Mouse (Mus musculus): ENCODE results near the gene Serping1. TPM values are rescaled to one million over a fixed set of nuclear protein-coding genes. Genes with fewer than 3 reads are reported as not detected.

Gene Serping1
- total and polyA plus RNA-seq, 3 experiments: not detected

DNA sequence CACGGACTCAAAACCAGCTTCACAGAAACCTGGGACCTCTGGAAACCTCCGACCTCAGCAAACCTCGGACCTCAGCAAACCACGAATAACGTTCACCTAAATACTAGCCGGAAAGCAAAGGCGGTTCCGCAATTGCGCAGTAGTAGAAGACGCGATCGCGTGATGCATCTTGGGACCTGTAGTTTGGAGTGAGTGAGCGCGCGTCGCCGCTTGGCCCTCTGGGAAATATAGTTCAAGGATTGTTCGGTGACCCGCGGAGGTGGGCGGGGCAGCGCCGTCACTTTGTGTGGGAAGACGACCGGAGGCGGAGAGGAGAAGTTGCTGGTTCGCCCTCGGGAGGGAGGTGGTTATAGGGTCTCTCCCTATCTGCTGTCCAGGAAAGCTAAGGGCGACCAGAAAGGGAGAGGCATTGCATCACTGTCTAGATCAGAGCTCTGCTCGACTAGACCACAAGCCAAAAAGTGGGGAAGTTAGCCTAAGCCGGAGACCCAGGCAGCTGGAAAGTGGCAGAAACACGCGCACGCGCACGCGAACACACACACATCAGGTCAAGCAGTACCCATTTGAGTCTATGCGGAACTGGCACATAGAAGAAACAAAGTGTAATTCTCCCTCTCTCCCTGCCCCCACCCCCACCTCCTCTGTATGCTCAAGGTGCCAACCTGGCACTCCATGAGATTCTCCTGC lies 47.9 kb downstream of the Serping1 start, which contains the start of gene Clp1:
Gene Clp1, minus strand, starts transcription at position 179 of the 687 bp plus-strand sequence.
- H3K27ac ChIP-seq (ENCODE audit: insufficient read depth, low read depth): peak within 1 kb of the TSS; percentile 97
- dilution Hi-C loops (cut with MboI; ENCODE audit: extremely low pct_ligation_motif_present, extremely low pct_unique_long_range_greater_than_20kb, low sequenced_read_pairs) (no loop called here), in situ Hi-C loops (cut with MboI; ENCODE audit: low pct_ligation_motif_present, low pct_unique_long_range_greater_than_20kb, low sequenced_read_pairs) (no loop called here)
- TF ChIP-seq ETS1 (conservative IDR thresholded peaks at IDR 0.05; ENCODE audit: low read depth, low read length): peak; percentile 41; the same call in 1 of the 2 replicates
- peak; percentile 78; the same call in 1 of the 2 replicates for TF ChIP-seq GABPA (IDR thresholded peaks at IDR 0.05; ENCODE audit: insufficient replicate concordance, low read depth, low read length)
- peak; percentile 64; the same call in 1 of the 2 replicates for TF ChIP-seq MAZ (IDR thresholded peaks at IDR 0.05; ENCODE audit: low read depth, low read length)
- TF ChIP-seq TCF12 (IDR thresholded peaks at IDR 0.05; ENCODE audit: low read depth, low read length): peak; percentile 84
- TF ChIP-seq ELF1 (IDR thresholded peaks at IDR 0.05; ENCODE audit: low read depth, low read length): peak; percentile 99
- no peak for TF ChIP-seq UBTF (IDR thresholded peaks at IDR 0.05; ENCODE audit: low read depth, low read length)
- peak; percentile 92 for TF ChIP-seq NELFE (IDR thresholded peaks at IDR 0.05; ENCODE audit: low read depth, low read length)
- peak; percentile 89 for TF ChIP-seq TBP (conservative IDR thresholded peaks at IDR 0.05; ENCODE audit: low read depth, low read length)
- peak; percentile 14; the same call in 1 of the 2 replicates for TF ChIP-seq JUN (IDR thresholded peaks at IDR 0.05; ENCODE audit: insufficient read depth, low read depth, low read length)
- peak; percentile 84 for TF ChIP-seq NRF1 (IDR thresholded peaks at IDR 0.05; ENCODE audit: low read depth, low read length)
- peak; percentile 95 for TF ChIP-seq SIN3A (IDR thresholded peaks at IDR 0.05; ENCODE audit: low read length)
- TF ChIP-seq SMC3 (IDR thresholded peaks at IDR 0.05; ENCODE audit: low read depth, low read length): no peak
- peak; percentile 85 for TF ChIP-seq ZMIZ1 (IDR thresholded peaks at IDR 0.05; ENCODE audit: low read depth, low read length)
- no peak for TF ChIP-seq PAX5 (IDR thresholded peaks at IDR 0.05; ENCODE audit: low read length)
- no peak for TF ChIP-seq ZC3H11A (IDR thresholded peaks at IDR 0.05; ENCODE audit: low read depth, low read length)
- 0 out of 2 replicates have a peak, but pooled peaks have one; percentile 68 for TF ChIP-seq MAX (IDR thresholded peaks at IDR 0.05; ENCODE audit: low read length)
- TF ChIP-seq ZNF384 (IDR thresholded peaks at IDR 0.05; ENCODE audit: low read depth, low read length): peak; percentile 48
- TF ChIP-seq USF1 (IDR thresholded peaks at IDR 0.05; ENCODE audit: low read depth, low read length): 0 out of 2 replicates have a peak, but pooled peaks have one; percentile 10
- TF ChIP-seq MAFK (IDR thresholded peaks at IDR 0.05; ENCODE audit: insufficient replicate concordance, low read length): no peak
- TF ChIP-seq USF2 (conservative IDR thresholded peaks at IDR 0.05; ENCODE audit: low read depth, low read length): no peak
- TF ChIP-seq IRF4 (IDR thresholded peaks at IDR 0.05; ENCODE audit: low read depth, low read length): peak; percentile 68
- peak; percentile 98 for TF ChIP-seq POLR2A (IDR thresholded peaks at IDR 0.05; ENCODE audit: low read depth, low read length)
- peak; percentile 90 for TF ChIP-seq POLR2AphosphoS2 (IDR thresholded peaks at IDR 0.05; ENCODE audit: low read depth, low read length)
- peak; percentile 73; the same call in 1 of the 2 replicates for TF ChIP-seq MYC (IDR thresholded peaks at IDR 0.05; ENCODE audit: low read depth, low read length)
- no peak for TF ChIP-seq ZKSCAN1 (IDR thresholded peaks at IDR 0.05; ENCODE audit: borderline replicate concordance, low read depth, low read length)
- peak; percentile 82 for TF ChIP-seq CHD2 (IDR thresholded peaks at IDR 0.05; ENCODE audit: low read length)
- peak; percentile 99 for TF ChIP-seq KAT2A (IDR thresholded peaks at IDR 0.05; ENCODE audit: insufficient replicate concordance, low read length)
- 0 out of 2 replicates have a peak, but pooled peaks have one; percentile 63 for TF ChIP-seq MEF2A (IDR thresholded peaks at IDR 0.05; ENCODE audit: borderline replicate concordance, low read depth, low read length)
- TF ChIP-seq CTCF (conservative IDR thresholded peaks at IDR 0.05 in 1 of 2, IDR thresholded peaks at IDR 0.05 in 1 of 2; ENCODE audit: low read depth in 2 of 2, low read length in 2 of 2): no peak
- peak; percentile 82; the same call in 1 of the 2 replicates for TF ChIP-seq E2F4 (IDR thresholded peaks at IDR 0.05; ENCODE audit: insufficient replicate concordance, low read depth, low read length)
- no peak; the same call in 1 of the 2 replicates for TF ChIP-seq EP300 (IDR thresholded peaks at IDR 0.05; ENCODE audit: low read length)
- TF ChIP-seq MXI1 (IDR thresholded peaks at IDR 0.05; ENCODE audit: low read depth, low read length): peak; percentile 71
- no peak for TF ChIP-seq RAD21 (IDR thresholded peaks at IDR 0.05; ENCODE audit: low read depth, low read length)
- TF ChIP-seq HCFC1 (IDR thresholded peaks at IDR 0.05; ENCODE audit: low read depth, low read length): peak; percentile 100
- TF ChIP-seq RCOR1 (conservative IDR thresholded peaks at IDR 0.05; ENCODE audit: low read depth, low read length): no peak
- 0 out of 2 replicates have a peak, but pooled peaks have one; percentile 35 for TF ChIP-seq CHD1 (IDR thresholded peaks at IDR 0.05; ENCODE audit: low read depth, low read length)
- TF ChIP-seq BHLHE40 (IDR thresholded peaks at IDR 0.05; ENCODE audit: low read depth, low read length): peak; percentile 59
- peak within 1 kb of the TSS; percentile 95 for H3K4me2 ChIP-seq (ENCODE audit: insufficient read depth, low read depth, poor library complexity, severe bottlenecking)
- no peaks in the 10 kb centered on the region for H3K9me3 ChIP-seq (replicated peaks; ENCODE audit: low read length)
- H3K4me1 ChIP-seq (ENCODE audit: control insufficient read depth in 1 of 2, insufficient read depth in 2 of 2): peaks cover 8 to 33% of the 10 kb centered on the region in 2 experiments
- peaks cover 30% of the 10 kb centered on the region for H3K79me2 ChIP-seq (replicated peaks; ENCODE audit: control insufficient read depth, extremely low read depth, insufficient read depth, poor library complexity, severe bottlenecking)
- H3K27me3 ChIP-seq (replicated peaks): no peaks in the 10 kb centered on the region
- H3K36me3 ChIP-seq (replicated peaks in 1 of 2; ENCODE audit: control insufficient read depth in 1 of 2, insufficient read depth in 1 of 2, low read length in 1 of 2): peaks cover 16 to 31% of the 10 kb centered on the region in 2 experiments
- DNase-seq (ENCODE audit: extremely low read depth): peak; percentile 99
- peak within 1 kb of the TSS; percentile 69 to 93 (median 76) for H3K4me3 ChIP-seq (replicated peaks in 1 of 3; ENCODE audit: low read depth in 2 of 3, low read length in 2 of 3, poor library complexity in 1 of 3)
- H3K9ac ChIP-seq (ENCODE audit: insufficient read depth, low read depth): peak within 1 kb of the TSS; percentile 98

Data from CH12.LX (cell line).